Mouse (Mus musculus) midbrain, postnatal 0 days (tissue): ENCODE results near the gene Prdm10. TPM values are rescaled to one million over a fixed set of nuclear protein-coding genes. Genes with fewer than 3 reads are reported as not detected.

Source experiments
- ATAC-seq: fragments of 200-750 bp; cut with Nextera tagmentation; 2 replicates; pipeline ENCODE4 v1.8.0; 2017; ENCODE audit warnings: moderate number of reproducible peaks, mild to moderate bottlenecking, moderate TSS enrichment, moderate library complexity; ENCODE audit not compliant: low FRiP score
- DNase-seq: peaks from one replicate; pipeline ENCODE4 v3.0.0-alpha.2; 2015; ENCODE audit warnings: low spot score
- H3K27ac ChIP-seq: fragments of 300-500 bp; sonication (generic); 2 replicates; pipeline ENCODE4 v1.5.1; 2014; ENCODE audit warnings: low read depth, mild to moderate bottlenecking, low read length, mixed read lengths
- H3K27me3 ChIP-seq: fragments of 300-500 bp; sonication (generic); 2 replicates; pipeline ENCODE4 v1.6.1; 2014; ENCODE audit warnings: low read length, control low read depth, mixed read lengths; ENCODE audit not compliant: insufficient read depth
- H3K36me3 ChIP-seq: fragments of 300-500 bp; sonication (generic); 2 replicates; pipeline ENCODE4 v1.6.1; 2014; ENCODE audit warnings: low read length, control low read depth, mixed read lengths; ENCODE audit not compliant: insufficient read depth
- H3K4me1 ChIP-seq: fragments of 300-500 bp; sonication (generic); 2 replicates; pipeline ENCODE4 v1.6.1; 2014; ENCODE audit warnings: mild to moderate bottlenecking, control low read depth, antibody characterized with exemption, low read length, mixed read lengths; ENCODE audit not compliant: insufficient read depth
- H3K4me2 ChIP-seq: fragments of 300-500 bp; sonication (generic); 2 replicates; pipeline ENCODE4 v1.6.1; 2014; ENCODE audit warnings: low read depth, mild to moderate bottlenecking, low read length, mixed read lengths; ENCODE audit not compliant: poor library complexity, severe bottlenecking
- H3K4me3 ChIP-seq: fragments of 300-500 bp; sonication (generic); 2 replicates; pipeline ENCODE4 v1.5.1; 2014; ENCODE audit warnings: low read depth, mild to moderate bottlenecking, low read length, moderate library complexity
- H3K9ac ChIP-seq: fragments of 300-500 bp; sonication (generic); replicated peaks from 2 replicates; pipeline ENCODE4 v1.6.1; 2014; ENCODE audit warnings: mild to moderate bottlenecking, low read length, moderate library complexity, mixed read lengths; ENCODE audit not compliant: poor library complexity, severe bottlenecking
- H3K9me3 ChIP-seq: fragments of 300-500 bp; sonication (generic); 2 replicates; pipeline ENCODE4 v1.6.1; 2016; ENCODE audit warnings: low read length, control low read depth
- CTCF ChIP-seq: IDR thresholded peaks from 2 replicates; pipeline ENCODE4 v1.5.1; 2016; ENCODE audit warnings: antibody characterized with exemption, mild to moderate bottlenecking
- WGBS: fragments of 180-500 bp; shearing (Covaris S2); extraction: QIAGEN DNeasy Blood & Tissue Kit; methylation state at CpG from one replicate; pipeline ENCODE4 v1.1.7; 2014; 5-methylcytosine and 5-hydroxymethylcytosine counted together
- polyA plus RNA-seq: library from polyadenylated mRNA; unstranded; fragments of >200 nt; fragmentation: Nextera tagmentation; extraction: Ambion mirVana; gene quantifications from 2 replicates; pipeline ENCODE4 v1.2.1, GENCODE M21; 2015
- total RNA-seq: library from RNA; depleted of rRNA; stranded (reverse); fragments of >200 nt; gene quantifications from 2 replicates; pipeline ENCODE4 v1.2.3, GENCODE M21; 2014

Prdm10 gene
- total and polyA plus RNA-seq, 2 experiments from 2014 or later: 5.0 to 14.8 TPM

GRCm38 (mm10) chr9:31348458-31348857 lies 68.1 kb downstream of the Prdm10 start:
- Histone ChIP-seq H3K4me2 (no peak overlapping the region), H3K27ac (no peak overlapping the region), H3K27me3 (no peaks in the 10 kb centered on the region), H3K36me3 (peaks cover 8% of the 10 kb centered on the region), H3K4me1 (0 out of 2 replicates have a peak, but pooled peaks cover 4% of the 10 kb centered on the region), H3K4me3 (no peak overlapping the region), H3K9ac (0 out of 2 replicates have a peak overlapping the region, but pooled peaks have one; percentile 13), H3K9me3 (no peaks in the 10 kb centered on the region)
- no peak for ATAC-seq
- WGBS: 56% methylated on average over 4 of the region's 4 CpGs
- no peak for DNase-seq
- no peak for TF ChIP-seq CTCF

DNA sequence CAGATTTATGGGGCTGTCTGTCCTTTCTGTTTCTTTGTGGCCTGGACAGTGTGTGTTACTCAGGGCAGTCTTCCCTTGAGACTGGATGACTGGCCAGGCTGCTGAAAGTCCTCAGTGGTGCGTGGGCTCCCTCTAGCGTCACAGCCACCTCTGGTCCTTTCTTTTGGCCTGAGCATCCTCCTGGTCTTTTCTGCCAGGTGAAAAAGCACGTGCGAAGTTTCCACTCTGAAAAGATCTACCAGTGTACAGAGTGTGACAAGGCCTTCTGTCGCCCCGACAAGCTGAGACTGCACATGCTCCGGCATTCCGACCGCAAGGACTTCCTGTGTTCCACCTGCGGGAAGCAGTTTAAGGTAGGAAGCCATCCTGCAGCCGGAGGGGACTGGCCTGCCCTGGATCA lies 68.6 kb downstream of the Prdm10 start:
- ATAC-seq: peak; percentile 41; the same call in 1 of the 2 replicates

DNA sequence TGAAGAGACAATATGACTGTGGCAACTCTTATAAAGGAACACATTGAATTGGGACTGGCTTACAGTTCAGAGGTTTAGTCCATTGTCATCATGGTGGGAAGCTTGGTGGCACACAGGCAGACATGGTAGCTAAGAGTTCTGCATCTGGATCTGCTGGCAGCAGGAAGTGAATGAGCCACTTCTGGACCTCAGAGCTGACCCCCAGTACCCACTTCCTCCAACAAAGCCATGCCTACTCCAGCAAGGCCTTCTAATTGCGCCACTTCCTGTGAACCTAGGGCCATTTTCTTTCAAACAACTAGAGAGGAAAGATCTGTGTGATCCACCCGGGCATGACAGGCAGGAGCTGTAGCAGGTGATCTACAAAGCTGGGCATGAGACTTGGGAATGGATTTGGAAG lies 72.4 kb downstream of the Prdm10 start:
- H3K9me3 ChIP-seq: no peaks in the 10 kb centered on the region
- no peaks in the 10 kb centered on the region for H3K4me1 ChIP-seq
- no peak for TF ChIP-seq CTCF
- WGBS: 86% methylated on average over 2 of the region's 2 CpGs
- peaks cover 21% of the 10 kb centered on the region for H3K36me3 ChIP-seq
- H3K27ac ChIP-seq: no peak overlapping the region
- no peak overlapping the region for H3K4me2 ChIP-seq
- no peak overlapping the region for H3K9ac ChIP-seq
- H3K27me3 ChIP-seq: no peaks in the 10 kb centered on the region
- no peak for DNase-seq
- no peak for ATAC-seq
- H3K4me3 ChIP-seq: no peak overlapping the region

More for the DNA sequence above, 68.6 kb downstream of the Prdm10 start:
- peak; percentile 95 for TF ChIP-seq CTCF
- peak; percentile 85 for DNase-seq
- Histone ChIP-seq H3K9ac (0 out of 2 replicates have a peak overlapping the region, but pooled peaks have one; percentile 13), H3K36me3 (peaks cover 7% of the 10 kb centered on the region), H3K4me1 (0 out of 2 replicates have a peak, but pooled peaks cover 4% of the 10 kb centered on the region), H3K27me3 (no peaks in the 10 kb centered on the region), H3K9me3 (no peaks in the 10 kb centered on the region), H3K4me2 (no peak overlapping the region), H3K27ac (no peak overlapping the region), H3K4me3 (no peak overlapping the region)
- 65% methylated on average over 11 of the region's 11 CpGs for WGBS

- 86% methylated on average over 10 of the region's 10 CpGs for WGBS
- no peaks in the 10 kb centered on the region for H3K4me1 ChIP-seq
- TF ChIP-seq CTCF: no peak
- H3K36me3 ChIP-seq: peaks cover 22% of the 10 kb centered on the region
- DNase-seq (no peak), ATAC-seq (no peak)
- H3K27me3 ChIP-seq: no peaks in the 10 kb centered on the region
- H3K9ac ChIP-seq: no peak overlapping the region
- H3K27ac ChIP-seq: no peak overlapping the region
- no peak overlapping the region for H3K4me3 ChIP-seq
- no peak overlapping the region for H3K4me2 ChIP-seq
- H3K9me3 ChIP-seq: no peaks in the 10 kb centered on the region
Observed at GRCm38 (mm10) chr9:31353518-31353917, 73.2 kb downstream of the Prdm10 start.

- H3K4me1 ChIP-seq: no peaks in the 10 kb centered on the region
- no peaks in the 10 kb centered on the region for H3K9me3 ChIP-seq
- H3K27ac ChIP-seq: no peak overlapping the region
- no peak for DNase-seq
- ATAC-seq: no peak
- no peak overlapping the region for H3K4me3 ChIP-seq
- no peak overlapping the region for H3K9ac ChIP-seq
- no peaks in the 10 kb centered on the region for H3K27me3 ChIP-seq
- WGBS: 91% methylated on average over 7 of the region's 7 CpGs
- TF ChIP-seq CTCF: no peak
- H3K4me2 ChIP-seq: no peak overlapping the region
- peaks cover 26% of the 10 kb centered on the region for H3K36me3 ChIP-seq
Observed at GRCm38 (mm10) chr9:31354051-31354450, 73.7 kb downstream of the Prdm10 start.

DNA sequence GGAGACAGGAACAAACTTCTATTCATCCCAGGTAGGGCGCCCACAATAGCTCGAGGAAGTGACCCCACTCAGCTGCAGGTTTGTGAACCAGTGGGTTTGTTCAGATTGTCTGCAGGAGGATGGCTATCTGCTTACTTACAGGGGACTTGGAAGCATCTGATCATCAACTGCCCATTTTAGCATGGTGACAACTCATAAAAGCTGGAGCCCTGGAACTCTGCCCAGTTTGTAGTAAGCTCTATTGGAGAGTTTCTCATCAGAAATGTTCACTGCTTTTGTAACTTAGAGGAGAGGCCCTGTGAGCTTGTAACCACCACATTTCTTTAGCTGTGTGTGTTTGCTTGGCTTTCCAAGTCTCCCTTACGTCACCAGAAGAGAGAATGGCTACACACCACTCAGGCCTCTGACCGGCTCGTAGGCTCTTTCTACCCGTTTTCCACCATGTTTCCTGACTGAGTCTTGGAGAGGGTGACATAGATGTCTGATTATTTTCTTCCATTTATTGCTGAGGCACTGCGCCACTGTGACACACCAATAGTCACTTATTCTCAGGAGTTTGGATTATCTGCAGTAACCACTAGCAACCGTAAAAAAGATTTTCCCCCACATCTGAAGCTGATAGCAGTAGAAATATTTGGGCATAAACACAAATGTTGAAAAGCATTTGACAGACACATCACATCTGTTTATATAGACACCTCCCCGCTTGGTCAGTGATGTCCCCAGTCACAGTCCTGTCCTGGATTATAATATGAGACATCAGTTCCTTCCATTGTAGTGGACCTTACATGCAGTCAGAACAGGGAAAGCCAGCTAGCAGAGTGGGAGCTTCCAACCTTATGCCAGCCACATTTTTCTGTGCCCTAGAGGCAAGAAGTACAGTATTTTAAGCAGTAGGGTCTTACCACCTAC lies 83.6 kb downstream of the Prdm10 start:
- Histone ChIP-seq H3K9ac (no peak overlapping the region), H3K27ac (no peak overlapping the region), H3K27me3 (no peaks in the 10 kb centered on the region), H3K9me3 (no peaks in the 10 kb centered on the region), H3K4me2 (no peak overlapping the region), H3K4me1 (no peaks in the 10 kb centered on the region), H3K4me3 (no peak overlapping the region), H3K36me3 (peaks cover 38% of the 10 kb centered on the region)
- no peak for TF ChIP-seq CTCF
- ATAC-seq: no peak
- DNase-seq: peak; percentile 28
- 87% methylated on average over 9 of the region's 9 CpGs for WGBS
